Mouse (Mus musculus) lung, postnatal 0 days (tissue): ENCODE results near the gene Sytl3.
"Not testable (repeated sequence)": the region's sequence is repeated elsewhere in the genome, so short reads cannot be mapped to it uniquely, and the experiment has no call there.

Experiments used
- CTCF ChIP-seq: IDR thresholded peaks from 2 replicates; pipeline ENCODE4 v1.5.1; 2016; ENCODE audit warnings: antibody characterized with exemption, mild to moderate bottlenecking
- EP300 ChIP-seq: IDR thresholded peaks from 2 replicates; pipeline ENCODE4 v1.6.1; 2016; ENCODE audit warnings: antibody characterized with exemption, mild to moderate bottlenecking, control low read depth

DNA sequence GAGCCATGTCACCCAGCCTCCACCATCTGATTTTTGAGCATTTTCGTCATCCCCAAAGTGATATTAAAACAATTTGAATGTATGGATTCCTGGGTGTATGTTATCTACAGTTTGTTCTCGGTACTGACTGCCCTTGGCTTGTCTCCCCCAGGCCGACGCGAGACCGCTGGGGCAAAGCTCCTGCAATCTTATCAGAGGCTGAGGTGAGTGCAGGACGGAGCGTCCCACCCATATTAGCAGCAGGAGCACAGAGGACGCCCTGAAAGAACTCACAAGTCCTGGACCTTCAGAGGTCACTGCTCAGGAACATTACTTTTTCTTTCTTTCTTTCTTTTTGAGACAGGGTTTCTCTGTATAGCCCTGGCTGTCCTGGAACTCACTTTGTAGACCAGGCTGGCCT is 40.6 kb downstream of the Sytl3 start:
- TF ChIP-seq CTCF, EP300: not testable (repeated sequence)
